Mouse (Mus musculus) intestine, embryonic 15.5 days (tissue): ENCODE measurements at regions not wholly inside any gene's neighbourhood (a gene's known extent, or its start where the extent isn't known, plus 50 kb on each side); places are given as distances from the start of the nearest gene placed in this dataset.

Experiments used
- ATAC-seq: fragments of 200-750 bp; cut with Nextera tagmentation; 2 replicates; pipeline ENCODE4 v1.8.0; 2017; ENCODE audit warnings: moderate TSS enrichment, moderate library complexity
- H3K27ac ChIP-seq: fragments of 300-500 bp; sonication (generic); 2 replicates; pipeline ENCODE4 v1.5.1; 2015; ENCODE audit warnings: mild to moderate bottlenecking, inconsistent platforms
- H3K27me3 ChIP-seq: fragments of 300-500 bp; sonication (generic); replicated peaks from 2 replicates; pipeline ENCODE4 v1.6.1; 2015; ENCODE audit warnings: inconsistent platforms
- H3K36me3 ChIP-seq: fragments of 300-500 bp; sonication (generic); 2 replicates; pipeline ENCODE4 v1.6.1; 2015; ENCODE audit warnings: inconsistent platforms
- H3K4me1 ChIP-seq: fragments of 300-500 bp; sonication (generic); replicated peaks from 2 replicates; pipeline ENCODE4 v1.6.1; 2015; ENCODE audit warnings: inconsistent platforms
- H3K4me2 ChIP-seq: fragments of 300-500 bp; sonication (generic); replicated peaks from 2 replicates; pipeline ENCODE4 v1.6.1; 2015; ENCODE audit warnings: mild to moderate bottlenecking, inconsistent platforms
- H3K4me3 ChIP-seq: fragments of 300-500 bp; sonication (generic); replicated peaks from 2 replicates; pipeline ENCODE4 v1.5.1; 2015; ENCODE audit warnings: inconsistent platforms
- H3K9ac ChIP-seq: fragments of 300-500 bp; sonication (generic); 2 replicates; pipeline ENCODE4 v1.6.1; 2015; ENCODE audit warnings: inconsistent platforms
- H3K9me3 ChIP-seq: fragments of 300-500 bp; sonication (generic); 2 replicates; pipeline ENCODE4 v1.6.1; 2016; ENCODE audit warnings: inconsistent platforms
- WGBS: fragments of 180-500 bp; shearing (Covaris S2); methylation state at CpG from one replicate; pipeline ENCODE4 v1.1.7; 2015; 5-methylcytosine and 5-hydroxymethylcytosine counted together

DNA sequence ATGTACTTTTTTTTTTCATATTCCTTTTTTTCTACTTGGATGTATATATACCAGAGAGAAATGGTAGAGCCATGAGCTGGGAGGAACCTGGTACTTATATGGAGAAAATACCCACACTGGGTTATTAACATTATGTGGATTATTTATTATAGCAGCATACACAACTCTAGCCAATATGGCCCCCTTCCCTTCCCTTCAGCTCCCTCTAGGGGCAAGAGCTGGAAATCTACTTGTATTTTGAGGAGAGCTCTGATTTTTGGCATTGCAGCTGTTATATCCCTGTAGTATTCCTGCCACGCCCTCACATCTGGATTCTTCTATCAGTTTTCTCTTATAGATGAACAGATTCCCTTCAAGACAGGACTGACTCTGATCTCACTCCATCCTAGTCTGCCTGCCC, 52.0 kb upstream of the Ptprt start:
- no peaks in the 10 kb centered on the region for H3K27me3 ChIP-seq
- H3K9ac ChIP-seq, result no peak overlapping the region
- no peak for ATAC-seq
- no peak overlapping the region for H3K4me3 ChIP-seq
- H3K4me2 ChIP-seq, result no peak overlapping the region
- no peaks in the 10 kb centered on the region for H3K4me1 ChIP-seq
- no peak overlapping the region for H3K27ac ChIP-seq
- no peaks in the 10 kb centered on the region for H3K9me3 ChIP-seq
- WGBS, result 72% methylated on average over 1 of the region's 1 CpGs
- H3K36me3 ChIP-seq, result no peaks in the 10 kb centered on the region

DNA sequence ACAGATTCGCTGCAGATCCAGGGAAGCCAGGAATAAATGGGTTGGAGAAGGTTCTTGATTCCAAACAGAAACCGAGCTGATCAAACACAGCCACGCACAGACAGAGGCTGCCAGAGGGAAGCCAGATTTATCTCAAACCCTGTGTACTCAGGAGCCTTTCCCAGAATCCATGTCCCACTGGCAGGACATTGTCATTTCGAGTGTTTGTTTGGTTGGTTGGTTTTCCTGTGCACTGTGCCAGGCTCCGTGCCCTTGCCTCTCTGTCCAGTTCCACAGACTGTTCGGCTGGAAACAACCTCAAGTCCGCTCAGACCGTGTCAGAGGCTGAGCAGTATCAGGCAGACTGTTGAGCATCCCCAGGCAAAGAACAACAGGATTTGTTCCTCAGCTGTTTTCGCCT, 51.4 kb upstream of the Ptprt start:
- 80% methylated on average over 9 of the region's 9 CpGs for WGBS
- Histone ChIP-seq H3K4me1 (no peaks in the 10 kb centered on the region), H3K4me2 (no peak overlapping the region), H3K27ac (no peak overlapping the region), H3K36me3 (no peaks in the 10 kb centered on the region), H3K4me3 (no peak overlapping the region), H3K9me3 (no peaks in the 10 kb centered on the region), H3K27me3 (no peaks in the 10 kb centered on the region), H3K9ac (no peak overlapping the region)
- no peak for ATAC-seq
